Mouse (Mus musculus) large intestine, adult 2 months (tissue): ENCODE data around the gene Fezf1. TPM values are rescaled to one million over a fixed set of nuclear protein-coding genes. Genes with fewer than 3 reads are reported as not detected.

ENCODE experiments used
- DNase-seq: peaks from one replicate; pipeline ENCODE4 v3.0.0-alpha.2; 2012; ENCODE audit warnings: low read depth, low spot score
- whole genome bisulfite sequencing: fragments of 180-500 bp; shearing (Covaris S2); methylation state at CpG from one replicate; pipeline ENCODE4 v1.1.7; 2018; 5-methylcytosine and 5-hydroxymethylcytosine counted together
- polyA plus RNA-seq: library from polyadenylated mRNA; depleted of rRNA; stranded (reverse); fragments of >200 nt; gene quantifications from 2 replicates; pipeline ENCODE4 v1.2.3, GENCODE M21; 2012; rRNA removed

Fezf1 gene
- polyA plus RNA-seq, result 0.02 and 0.10 TPM in 2 replicates

DNA sequence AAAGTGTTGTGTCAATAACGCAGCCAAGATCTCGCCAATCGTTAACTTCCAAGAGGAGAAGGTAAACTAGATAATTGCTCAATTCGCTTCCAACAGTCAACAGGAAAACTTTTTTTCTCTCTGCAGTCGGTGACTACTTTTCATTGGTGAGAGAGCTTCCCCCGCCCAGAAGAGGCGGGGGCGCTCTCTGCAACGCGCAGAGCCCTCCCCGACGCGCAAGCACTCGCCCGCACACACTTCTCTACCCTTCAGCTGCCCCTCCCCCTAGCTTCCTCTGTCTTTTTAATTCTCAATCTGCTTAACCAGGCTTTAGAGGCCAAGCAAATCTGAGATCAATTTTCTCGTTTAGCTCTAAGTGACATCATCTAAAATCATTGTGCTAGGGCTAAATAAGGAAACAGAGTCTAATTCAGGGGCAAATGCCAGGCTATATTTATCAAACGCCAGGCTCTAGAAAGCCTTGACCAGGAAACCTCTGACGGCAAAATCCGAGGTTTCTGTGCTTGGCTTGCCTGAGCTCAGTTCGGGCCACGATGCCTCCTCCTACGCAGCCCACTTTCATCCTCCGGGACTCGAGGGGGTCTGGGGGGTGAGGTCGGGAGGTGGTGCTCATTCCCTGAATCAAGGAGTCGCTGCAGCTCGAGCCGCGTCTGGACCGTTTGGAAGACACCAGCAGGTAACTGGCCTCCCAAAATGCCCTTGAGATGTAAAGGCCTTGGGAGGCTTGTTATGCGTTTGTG is at the start of gene Fezf1:
Gene Fezf1 (minus strand): TSS at position 50 of the 740 bp plus-strand sequence.
- DNase-seq, result no peak
- WGBS, result 2% methylated on average over 31 of the region's 31 CpGs

DNA sequence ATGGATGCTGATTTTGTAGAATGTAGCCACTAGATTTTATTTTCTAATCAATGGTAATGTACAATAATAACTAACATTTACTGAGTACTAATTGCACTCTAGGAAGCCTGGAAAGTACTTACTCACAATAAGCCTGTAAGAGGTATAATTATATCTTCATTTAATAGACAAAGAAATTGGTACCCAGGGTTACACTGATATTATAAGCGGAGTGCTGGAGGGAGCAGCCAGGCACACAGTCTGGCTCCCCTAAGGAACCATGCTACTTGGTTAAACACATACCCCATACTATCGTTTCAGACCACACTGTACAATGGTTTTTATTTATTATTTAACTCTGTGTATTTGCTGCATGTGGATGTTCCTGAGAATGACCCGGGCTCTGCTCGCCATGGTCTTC is 46.5 kb upstream of the Fezf1 start:
- WGBS, result 91% methylated on average over 4 of the region's 4 CpGs
- DNase-seq, result no peak

DNA sequence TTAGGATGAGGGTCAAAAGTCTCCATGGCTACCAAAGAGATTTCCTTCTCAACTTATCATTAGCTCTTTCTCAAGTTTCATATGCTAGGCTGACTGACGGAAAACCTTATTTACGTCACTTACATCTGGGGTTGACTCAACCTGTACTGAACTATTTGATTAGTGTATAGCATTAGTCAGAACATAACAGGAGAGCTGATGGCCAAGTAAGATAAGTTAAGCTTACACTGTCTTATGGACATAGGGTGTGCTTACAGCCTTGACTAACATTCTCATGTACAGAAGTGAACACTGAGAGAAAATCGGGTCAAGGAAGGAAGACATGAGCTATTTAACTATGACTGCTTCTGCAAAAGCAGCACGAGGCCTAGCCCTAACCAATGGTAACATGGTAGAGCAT is 40.6 kb upstream of the Fezf1 start:
- 87% methylated on average over 4 of the region's 4 CpGs for WGBS
- no peak for DNase-seq

DNA sequence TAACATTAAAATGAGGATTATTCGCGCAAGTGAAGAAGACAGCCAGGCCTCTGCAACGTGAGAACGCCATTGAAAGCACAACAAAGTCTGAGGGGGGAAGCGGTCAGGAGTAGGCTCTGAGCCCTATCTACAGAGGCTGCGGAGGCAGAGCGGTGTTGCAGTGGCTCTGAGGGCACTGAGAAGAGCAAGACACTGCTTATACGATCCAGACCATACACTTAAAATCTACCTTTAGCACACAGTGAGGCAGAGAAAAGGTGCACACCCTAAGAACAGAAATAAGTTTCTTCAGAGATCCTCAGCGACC is 33.3 kb upstream of the Fezf1 start:
- DNase-seq, result no peak
- 77% methylated on average over 9 of the region's 9 CpGs for WGBS

DNA sequence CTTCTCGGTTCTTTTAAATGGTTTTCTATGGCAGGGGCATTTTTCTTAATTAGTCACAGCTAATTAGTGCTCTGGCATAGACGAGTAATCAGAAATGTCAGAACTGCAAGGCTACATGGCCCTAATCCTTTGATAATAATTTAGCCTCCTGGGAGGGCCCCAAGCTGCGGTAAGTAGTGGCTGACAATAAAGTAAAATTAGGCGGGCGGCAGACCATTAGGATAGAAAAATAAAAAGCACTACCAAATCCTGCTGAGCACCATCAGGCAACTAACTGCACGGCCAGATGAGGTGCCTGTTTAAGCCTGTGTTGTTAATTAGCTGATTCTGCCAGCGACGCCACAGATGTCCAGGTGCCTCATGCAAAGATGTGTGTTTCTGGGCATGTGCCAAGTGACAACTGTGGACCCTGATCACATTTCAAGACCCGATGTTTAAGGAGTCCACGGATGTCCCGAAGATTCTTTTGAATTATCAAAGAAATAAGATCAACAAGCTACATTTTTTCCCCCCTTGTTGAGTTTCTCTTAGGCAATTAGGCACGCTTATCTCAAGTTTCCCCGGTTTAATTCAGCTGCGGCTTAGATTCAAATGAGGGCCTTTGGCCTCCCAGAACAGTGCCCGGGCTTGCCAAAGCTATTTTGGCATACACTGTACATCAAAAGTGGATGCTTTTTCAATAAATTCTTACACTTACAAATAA is 32.8 kb upstream of the Fezf1 start:
- 65% methylated on average over 15 of the region's 15 CpGs for WGBS
- no peak for DNase-seq

DNA sequence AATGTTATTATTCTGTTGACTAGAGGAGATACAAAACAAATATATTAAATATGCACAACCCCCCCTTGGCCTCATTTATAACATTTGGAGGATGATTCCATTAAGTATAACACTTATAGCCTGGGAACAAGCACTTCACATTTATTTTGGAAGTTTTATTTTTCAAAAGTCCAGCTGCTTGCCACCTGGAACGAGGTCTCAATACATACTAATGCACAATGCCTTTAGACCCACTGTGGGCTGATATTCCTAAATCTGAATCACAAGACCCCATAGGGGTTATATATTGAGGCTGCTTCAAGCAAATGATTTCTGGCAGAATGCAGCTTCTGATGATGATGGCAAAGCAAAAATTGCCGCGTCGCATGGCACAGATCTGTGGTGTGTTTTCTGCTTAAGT is 25.3 kb upstream of the Fezf1 start:
- WGBS, result 81% methylated on average over 4 of the region's 4 CpGs
- DNase-seq, result no peak

DNA sequence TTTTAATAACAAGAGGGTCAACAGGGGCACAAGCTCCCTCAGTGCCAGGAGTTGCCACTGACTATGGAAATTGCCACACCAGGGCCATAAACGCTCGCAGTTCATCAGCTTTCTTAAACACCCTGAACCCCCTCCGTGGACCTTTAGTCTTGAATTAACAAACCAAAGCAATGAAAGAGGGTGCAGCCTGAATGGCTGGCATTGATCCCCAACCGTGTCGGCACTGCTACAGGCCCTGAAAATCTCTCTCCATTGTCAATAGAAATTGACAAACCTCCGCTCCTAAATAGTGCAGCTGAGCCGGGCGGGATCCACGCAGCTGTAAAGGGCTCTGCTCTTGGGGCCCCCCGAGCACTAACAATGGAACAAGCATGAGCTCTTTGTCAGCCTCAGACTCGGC is 24.8 kb upstream of the Fezf1 start:
- no peak for DNase-seq
- 8% methylated on average over 11 of the region's 11 CpGs for WGBS

DNA sequence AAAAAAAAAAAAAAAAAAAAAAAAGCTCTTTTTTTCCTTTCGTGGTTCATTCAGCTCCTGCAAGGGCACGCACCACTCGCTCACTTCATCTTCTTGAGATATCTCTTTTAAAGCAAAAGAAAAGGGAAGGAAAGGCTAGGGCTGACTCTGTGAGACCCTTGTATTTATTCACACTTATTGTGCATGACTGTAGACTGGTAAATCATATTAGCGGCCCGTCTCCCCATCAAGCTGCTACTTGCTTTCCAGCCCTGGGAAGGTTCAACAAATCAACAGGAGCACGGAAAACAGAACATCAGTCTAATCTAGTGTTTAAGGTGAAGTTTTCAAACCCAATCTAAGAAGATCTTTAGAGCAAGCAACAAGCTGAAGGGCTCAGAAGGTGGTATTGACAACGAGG is 24.4 kb upstream of the Fezf1 start:
- DNase-seq, result no peak
- WGBS, result 47% methylated on average over 7 of the region's 7 CpGs

DNA sequence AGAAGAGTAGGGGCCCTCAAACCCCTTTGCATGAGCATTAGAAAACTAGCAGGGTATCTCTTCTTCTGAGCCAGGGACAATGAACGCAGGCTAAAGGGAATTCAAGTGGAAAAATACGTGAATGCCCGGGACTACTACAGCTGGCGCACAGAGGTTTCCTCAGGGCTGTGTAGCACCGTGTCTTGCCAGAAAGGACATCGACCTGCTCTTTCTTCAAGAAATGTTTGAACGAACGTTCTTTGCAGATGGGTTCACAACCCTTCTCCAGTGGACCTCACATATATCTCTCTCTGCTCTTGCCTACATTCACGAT is 12.5 kb upstream of the Fezf1 start:
- WGBS, result 9% methylated on average over 9 of the region's 9 CpGs
- no peak for DNase-seq

DNA sequence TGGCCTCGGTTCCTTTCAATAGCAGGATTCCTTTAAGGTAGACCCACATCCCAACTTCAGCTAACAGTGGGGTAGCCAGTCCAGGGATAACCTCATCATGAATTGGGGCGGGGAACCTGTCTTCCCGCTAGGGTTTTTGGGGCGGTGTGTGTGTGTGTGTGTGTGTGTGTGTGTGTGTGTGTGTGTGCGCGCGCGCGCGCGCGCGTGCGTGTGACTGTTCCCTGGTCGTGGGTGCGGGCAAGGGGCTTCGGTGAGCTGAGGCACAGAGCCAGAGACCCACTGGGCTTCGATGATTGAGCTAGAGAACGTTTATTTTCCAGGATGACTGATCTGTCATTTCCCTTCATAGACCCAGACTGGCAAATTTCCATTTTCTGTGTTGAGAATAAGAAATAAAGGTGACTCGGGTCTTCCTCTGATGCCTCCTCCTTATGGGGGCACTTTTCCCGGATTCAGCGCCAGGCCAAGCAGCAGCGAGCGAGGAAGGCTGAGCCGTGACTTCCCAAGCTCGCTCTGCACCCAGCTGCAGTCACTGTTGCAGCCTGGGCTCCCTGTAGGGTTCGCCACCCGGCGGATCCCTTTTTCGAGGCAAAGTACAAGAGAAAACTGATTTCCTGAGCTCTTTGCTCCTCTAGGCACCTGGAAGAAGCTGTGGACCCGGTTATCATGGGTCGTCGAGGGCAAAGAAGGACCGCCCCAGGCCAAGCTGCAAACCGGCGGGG is 12.0 kb upstream of the Fezf1 start:
- no peak for DNase-seq
- 8% methylated on average over 36 of the region's 36 CpGs for WGBS

DNA sequence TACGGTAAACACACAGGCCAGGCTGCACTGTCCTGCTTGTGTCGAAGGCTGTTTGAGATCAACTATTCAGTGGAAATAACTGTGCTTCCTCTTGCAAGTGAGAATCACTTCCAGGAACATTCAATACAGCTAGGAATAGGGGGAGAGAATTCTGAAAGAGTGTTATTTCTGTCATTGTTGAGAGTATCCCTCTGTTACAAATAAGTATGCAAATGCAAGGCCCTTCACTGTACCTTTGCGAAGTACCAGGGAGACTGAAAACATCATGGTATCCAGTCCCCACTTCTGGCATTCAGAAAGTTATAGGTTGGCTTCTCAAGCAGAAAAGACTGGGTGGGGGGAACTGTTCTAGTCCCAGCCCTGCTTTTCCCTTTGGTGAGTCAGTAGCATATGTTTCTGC is 9.8 kb upstream of the Fezf1 start:
- no peak for DNase-seq
- WGBS, result 36% methylated on average over 3 of the region's 3 CpGs

DNA sequence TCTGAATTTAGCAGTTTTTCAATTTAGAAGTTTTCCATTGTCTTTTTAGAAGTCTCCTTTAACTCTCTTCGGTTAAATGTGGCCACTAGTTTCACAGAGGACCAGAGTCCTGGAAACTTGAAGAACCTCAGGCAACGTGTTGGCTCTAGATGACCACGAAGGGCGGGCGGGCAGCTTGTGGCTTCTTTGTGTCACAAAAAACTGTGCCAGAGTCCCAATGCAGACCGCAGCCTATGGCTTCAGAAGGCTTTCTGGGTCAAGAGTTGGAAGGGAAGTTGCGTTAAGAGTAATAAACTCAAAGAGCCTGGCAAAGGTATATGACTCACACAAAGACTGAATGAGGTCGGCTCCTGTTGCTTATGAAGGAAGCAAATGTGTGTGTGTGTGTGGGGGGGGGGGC is 7.0 kb upstream of the Fezf1 start:
- WGBS, result 6% methylated on average over 8 of the region's 8 CpGs
- no peak for DNase-seq

DNA sequence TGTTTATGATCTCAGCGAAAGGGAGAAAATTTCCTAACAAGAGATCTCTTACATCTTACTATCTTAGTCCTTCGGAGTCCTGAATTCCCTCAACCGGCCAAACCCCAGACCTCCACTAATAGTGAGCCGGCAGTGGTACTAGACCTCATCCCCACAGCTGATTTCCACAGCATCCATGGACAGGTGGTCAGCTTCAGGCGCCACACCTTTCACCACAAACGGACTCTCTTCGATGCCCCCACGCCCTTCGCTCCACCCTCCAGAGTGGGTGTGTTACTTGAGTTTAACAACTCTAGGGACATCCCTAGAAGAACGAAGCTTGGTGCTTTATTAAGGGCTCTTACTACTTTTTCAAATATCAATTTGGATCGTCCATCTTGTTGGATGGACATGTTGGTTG is 6.5 kb upstream of the Fezf1 start:
- DNase-seq, result no peak
- 5% methylated on average over 11 of the region's 11 CpGs for WGBS

DNA sequence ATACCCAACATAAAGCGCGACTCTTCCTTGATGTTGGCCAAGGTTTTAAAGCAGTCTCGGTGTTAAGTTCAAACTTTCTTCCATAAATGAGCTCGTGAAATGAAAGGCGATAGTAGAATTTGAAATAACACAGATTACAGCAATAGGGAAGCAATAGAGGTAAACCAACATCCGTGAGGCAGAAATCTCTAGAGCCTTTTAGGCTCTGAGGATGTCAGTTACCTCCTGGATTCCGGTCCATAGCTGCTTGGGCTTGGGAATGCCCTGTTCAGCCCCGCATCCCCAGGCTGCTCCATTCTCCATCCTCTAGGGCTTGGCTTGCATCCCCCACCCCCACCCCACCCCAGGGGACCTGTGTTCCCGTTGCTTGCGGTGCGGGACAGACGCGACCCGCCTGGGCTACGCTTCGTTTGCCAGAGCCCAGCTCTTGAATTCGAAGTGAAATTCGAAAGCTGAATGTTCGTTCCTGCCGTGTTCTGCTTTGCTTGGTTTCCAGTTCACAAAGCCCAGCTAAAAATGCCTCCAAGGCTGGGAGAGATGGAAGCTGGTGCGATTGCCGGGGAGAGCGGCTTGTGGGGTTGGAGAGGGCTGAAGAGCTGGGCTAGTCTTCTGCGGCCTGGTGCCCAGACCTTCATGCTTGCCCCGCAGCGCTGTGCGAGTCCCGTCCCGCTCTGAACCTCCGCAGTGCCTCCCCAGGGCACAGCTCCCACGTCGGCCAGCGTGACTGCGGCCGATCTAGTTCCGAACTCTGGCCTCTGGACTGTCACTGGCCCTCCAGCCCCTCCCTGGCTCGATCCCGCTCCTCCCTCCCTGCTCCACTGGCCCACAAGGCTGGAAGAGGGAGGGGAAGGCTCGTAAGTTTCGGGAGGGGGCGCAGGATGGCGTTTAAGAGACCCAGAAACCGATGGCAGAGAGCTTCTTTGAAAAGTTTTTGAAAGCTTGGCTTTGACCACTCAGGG is 5.5 kb upstream of the Fezf1 start:
- no peak for DNase-seq
- 3% methylated on average over 43 of the region's 43 CpGs for WGBS

DNA sequence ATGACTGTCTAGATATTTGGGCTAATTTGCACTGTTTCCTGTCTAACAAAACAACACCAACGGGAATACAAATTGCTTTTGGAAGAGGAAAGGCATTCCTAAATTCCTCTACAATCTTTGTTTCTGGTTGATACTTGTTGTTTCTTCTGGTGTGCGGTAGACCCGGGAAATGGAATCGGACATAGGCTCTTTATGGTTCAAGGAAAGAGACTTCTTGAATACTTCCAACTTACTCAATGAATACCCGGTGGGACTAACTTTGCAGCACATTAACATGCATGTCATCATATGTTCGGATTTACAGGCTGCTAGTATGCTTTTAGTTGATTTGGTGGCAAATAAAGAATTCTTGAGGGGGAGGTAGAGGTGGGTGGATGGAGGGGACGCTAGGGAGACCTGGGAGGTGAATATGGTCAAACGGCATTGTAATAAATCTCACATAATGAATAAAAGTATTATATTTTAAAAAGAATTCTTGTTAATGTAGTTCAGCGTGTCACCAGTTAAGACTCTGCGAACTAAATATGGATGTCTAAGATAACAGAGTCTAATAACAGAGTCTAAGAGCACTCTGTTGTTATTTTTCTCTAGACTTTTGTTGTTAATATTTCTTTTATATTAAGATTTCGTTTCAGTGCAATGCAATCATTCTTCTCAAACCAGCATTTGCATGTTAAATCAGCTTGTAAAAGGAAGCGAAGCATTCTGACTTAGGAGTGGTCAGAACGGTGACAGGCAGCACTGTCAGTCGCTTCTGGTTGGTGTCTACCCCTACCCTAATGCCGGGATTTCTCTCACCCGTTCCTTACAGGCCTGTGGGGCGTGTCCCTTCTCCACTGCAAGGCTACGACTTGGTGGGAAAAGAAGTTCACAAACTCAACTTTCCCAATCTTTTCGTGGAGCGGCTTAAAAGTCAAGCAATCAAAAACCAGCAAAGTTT is 4.3 kb upstream of the Fezf1 start:
- WGBS, result 5% methylated on average over 20 of the region's 20 CpGs
- no peak for DNase-seq

DNA sequence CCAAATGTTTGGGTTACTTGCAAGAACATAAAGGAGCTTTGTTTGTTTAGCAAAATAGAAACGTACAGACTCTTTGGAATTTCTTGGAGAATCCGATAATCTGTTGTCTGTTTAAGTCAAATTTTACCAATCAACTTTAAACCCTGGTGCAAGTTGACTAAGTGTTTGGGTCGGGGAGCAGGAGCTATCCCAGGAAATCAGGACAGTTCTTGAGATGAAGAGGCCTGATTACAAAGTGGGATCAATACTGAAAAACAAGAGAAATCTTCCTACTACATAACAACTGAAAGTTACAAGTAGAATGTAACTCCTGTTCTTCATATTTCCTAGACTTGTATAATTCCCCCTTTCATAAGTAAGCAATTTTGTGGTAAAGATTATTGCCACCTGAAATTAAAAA is 3.3 kb upstream of the Fezf1 start:
- WGBS, result 9% methylated on average over 3 of the region's 3 CpGs
- no peak for DNase-seq

DNA sequence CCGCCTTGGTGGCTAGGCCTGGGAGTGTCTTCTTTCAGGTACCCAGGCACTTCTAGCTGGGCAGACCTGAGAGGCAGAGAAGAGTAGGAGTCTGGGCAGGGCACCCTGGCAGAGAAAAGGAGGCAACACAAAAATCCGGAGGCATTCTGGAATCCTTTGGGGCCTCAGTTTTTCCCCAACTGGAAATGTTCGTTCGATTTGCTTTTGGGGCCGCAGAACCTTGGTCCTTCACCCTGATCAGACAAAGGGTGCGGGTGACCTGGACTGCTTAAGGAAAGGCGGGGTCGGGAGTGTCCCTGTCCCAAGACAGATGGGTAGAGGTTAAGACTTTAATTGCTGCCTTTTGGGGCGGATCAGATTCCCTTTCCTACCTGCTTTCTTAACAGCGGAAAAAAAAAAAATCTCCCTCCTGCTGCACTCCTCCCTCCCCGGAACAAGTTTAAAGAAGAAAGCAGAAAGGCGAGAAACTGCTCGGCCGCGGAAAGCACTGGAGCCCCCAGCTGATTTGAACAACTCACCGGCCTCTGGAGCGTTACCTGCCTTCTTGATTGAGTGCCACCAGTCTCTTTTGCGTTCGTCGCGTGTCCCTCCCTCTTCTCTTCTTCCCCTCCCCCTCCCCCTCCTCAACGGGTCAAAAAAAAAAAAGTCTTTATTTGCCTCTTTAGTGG is 2.3 kb upstream of the Fezf1 start:
- WGBS, result 6% methylated on average over 22 of the region's 22 CpGs
- DNase-seq, result no peak

DNA sequence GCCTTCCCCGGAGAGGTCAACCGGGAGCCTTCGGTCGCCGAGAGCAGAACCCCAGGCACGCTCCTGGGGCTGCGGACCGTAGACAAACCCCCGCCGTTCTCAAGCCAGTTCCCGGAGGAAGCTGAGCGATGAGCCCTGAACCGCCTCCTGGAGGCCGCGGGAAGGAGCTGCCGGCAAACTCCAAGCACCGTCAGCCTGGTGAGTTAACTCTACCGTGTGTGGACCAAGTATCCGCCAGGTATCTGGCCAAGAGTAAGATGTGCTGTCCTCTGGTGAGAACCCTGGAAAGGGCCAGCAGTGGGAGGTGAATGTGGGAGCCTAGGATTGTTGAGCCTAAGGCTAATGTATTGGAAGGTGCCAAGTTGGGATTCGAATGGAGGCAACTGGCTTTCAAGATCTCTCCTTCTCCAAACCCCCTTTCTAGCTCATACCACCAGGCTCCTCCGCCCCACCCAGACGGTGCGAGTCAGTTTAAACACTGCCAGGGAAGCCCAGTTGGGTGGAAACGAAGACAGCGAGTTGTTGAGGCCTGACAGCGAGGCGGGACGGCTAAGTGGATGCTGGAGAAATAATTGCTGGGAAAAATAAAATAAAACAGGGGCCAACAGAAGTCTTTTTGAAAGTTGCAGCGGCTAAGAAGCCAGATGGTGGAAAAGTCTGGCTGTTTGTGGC is 1.6 kb upstream of the Fezf1 start:
- WGBS, result 4% methylated on average over 29 of the region's 29 CpGs
- DNase-seq, result no peak
